Mouse (Mus musculus) hindbrain, embryonic 12.5 days (tissue): ENCODE results near the gene Prex1. TPM values are rescaled to one million over a fixed set of nuclear protein-coding genes. Genes with fewer than 3 reads are reported as not detected.
"Not testable (repeated sequence)": the region's sequence is repeated elsewhere in the genome, so short reads cannot be mapped to it uniquely, and the experiment has no call there.

ENCODE experiments used
- ATAC-seq: fragments of 200-750 bp; cut with Nextera tagmentation; 2 replicates; pipeline ENCODE4 v1.8.0; 2017; ENCODE audit warnings: moderate TSS enrichment; ENCODE audit not compliant: low FRiP score
- H3K27ac ChIP-seq: fragments of 300-500 bp; sonication (generic); 2 replicates; pipeline ENCODE4 v1.5.1; 2016; ENCODE audit warnings: mild to moderate bottlenecking
- H3K27me3 ChIP-seq: fragments of 300-500 bp; sonication (generic); 2 replicates; pipeline ENCODE4 v1.6.1; 2016; ENCODE audit warnings: mild to moderate bottlenecking
- H3K36me3 ChIP-seq: fragments of 300-500 bp; sonication (generic); 2 replicates; pipeline ENCODE4 v1.6.1; 2016; ENCODE audit warnings: mild to moderate bottlenecking
- H3K4me1 ChIP-seq: fragments of 300-500 bp; sonication (generic); 2 replicates; pipeline ENCODE4 v1.6.1; 2016
- H3K4me2 ChIP-seq: fragments of 300-500 bp; sonication (generic); replicated peaks from 2 replicates; pipeline ENCODE4 v1.6.1; 2016; ENCODE audit warnings: mild to moderate bottlenecking
- H3K4me3 ChIP-seq: fragments of 300-500 bp; sonication (generic); 2 replicates; pipeline ENCODE4 v1.5.1; 2016; ENCODE audit warnings: mild to moderate bottlenecking
- H3K9ac ChIP-seq: fragments of 300-500 bp; sonication (generic); 2 replicates; pipeline ENCODE4 v1.6.1; 2016; ENCODE audit warnings: mild to moderate bottlenecking, moderate library complexity
- H3K9me3 ChIP-seq: fragments of 300-500 bp; sonication (generic); replicated peaks from 2 replicates; pipeline ENCODE4 v1.6.1; 2016; ENCODE audit warnings: mild to moderate bottlenecking
- WGBS: fragments of 180-500 bp; shearing (Covaris S2); methylation state at CpG from one replicate; pipeline ENCODE4 v1.1.7; 2016; 5-methylcytosine and 5-hydroxymethylcytosine counted together
- polyA plus RNA-seq: library from polyadenylated mRNA; unstranded; fragments of >200 nt; fragmentation: Nextera tagmentation; extraction: Ambion mirVana; gene quantifications from 2 replicates; pipeline ENCODE4 v1.2.1, GENCODE M21; 2016

The Prex1 gene
- 40.8 and 43.8 TPM in 2 replicates for polyA plus RNA-seq

DNA sequence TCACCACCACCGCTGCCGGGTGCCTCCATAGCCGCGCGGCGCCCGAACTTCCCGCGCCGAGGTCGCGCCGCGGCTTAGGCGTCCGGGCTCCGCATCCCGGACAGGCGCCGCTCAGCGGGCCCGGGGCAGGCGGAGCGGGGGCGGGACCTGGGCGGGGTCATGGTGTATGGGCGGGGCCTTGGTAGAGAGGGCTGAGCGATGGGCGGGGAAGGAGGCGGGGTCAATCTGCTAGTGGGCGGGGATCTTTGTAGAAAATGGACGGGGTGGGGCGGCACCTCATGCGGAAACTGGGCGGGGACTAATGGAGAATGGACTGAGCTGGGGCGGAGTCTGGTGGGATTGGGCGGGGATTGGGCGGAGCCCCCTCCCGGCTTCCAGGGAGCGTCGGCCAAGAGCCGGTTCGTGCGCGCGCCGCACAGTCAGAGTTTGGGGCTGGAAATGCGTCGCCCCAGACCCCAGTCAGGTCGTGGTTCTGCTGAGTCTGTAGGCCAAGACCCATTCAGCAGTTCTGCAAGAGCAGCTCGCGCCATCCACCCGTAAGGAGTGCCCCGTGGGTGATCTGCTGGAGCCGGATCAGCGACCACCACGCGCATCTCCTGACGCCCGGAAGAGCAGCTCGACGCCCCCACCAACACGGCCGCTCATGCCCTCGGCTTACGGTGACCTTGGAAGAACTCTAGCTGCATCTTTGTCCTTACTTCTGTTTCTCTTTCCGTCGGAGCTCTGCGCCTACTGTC is at the start of gene Prex1:
TSS of gene Prex1 (minus strand) at position 143 of the 737 bp plus-strand sequence.
- Histone ChIP-seq H3K9me3 (no peaks in the 10 kb centered on the region), H3K4me1 (peaks cover 44% of the 10 kb centered on the region), H3K27me3 (peaks cover 6% of the 10 kb centered on the region; the same call in 1 of the 2 replicates), H3K27ac (peak within 1 kb of the TSS; percentile 66), H3K9ac (peak within 1 kb of the TSS; percentile 85), H3K36me3 (no peaks in the 10 kb centered on the region), H3K4me3 (peak within 1 kb of the TSS; percentile 60), H3K4me2 (peak within 1 kb of the TSS; percentile 69)
- ATAC-seq = peak; percentile 90
- WGBS = under 1% methylated on average over 68 of the region's 69 CpGs

DNA sequence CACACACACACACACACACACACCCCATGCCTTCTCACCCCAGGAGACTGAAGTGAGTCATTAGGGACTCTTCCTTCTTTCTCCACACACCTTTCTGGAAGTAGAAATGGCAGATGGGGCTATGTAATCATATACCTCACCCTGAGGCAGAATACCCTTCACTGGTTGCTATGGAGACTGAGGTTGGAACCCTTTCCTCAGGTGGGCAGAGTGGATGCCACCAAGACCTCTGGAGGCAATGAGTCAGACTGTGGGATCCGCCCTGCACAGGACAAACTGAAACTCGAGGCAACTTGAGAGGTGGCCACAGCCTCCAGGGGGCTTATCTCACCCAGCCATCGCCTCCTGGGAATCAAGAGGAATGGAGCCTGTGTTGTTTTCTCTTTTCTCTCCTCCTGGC is 44.3 kb upstream of the Prex1 start:
- no peaks in the 10 kb centered on the region; the same call in 1 of the 2 replicates for H3K27me3 ChIP-seq
- no peaks in the 10 kb centered on the region for H3K4me1 ChIP-seq
- 35% methylated on average over 3 of the region's 3 CpGs for WGBS
- H3K4me2 ChIP-seq = no peak overlapping the region
- H3K9ac ChIP-seq = no peak overlapping the region
- no peak overlapping the region for H3K27ac ChIP-seq
- H3K36me3 ChIP-seq = no peaks in the 10 kb centered on the region
- no peak overlapping the region for H3K4me3 ChIP-seq
- H3K9me3 ChIP-seq = no peaks in the 10 kb centered on the region
- ATAC-seq = no peak

DNA sequence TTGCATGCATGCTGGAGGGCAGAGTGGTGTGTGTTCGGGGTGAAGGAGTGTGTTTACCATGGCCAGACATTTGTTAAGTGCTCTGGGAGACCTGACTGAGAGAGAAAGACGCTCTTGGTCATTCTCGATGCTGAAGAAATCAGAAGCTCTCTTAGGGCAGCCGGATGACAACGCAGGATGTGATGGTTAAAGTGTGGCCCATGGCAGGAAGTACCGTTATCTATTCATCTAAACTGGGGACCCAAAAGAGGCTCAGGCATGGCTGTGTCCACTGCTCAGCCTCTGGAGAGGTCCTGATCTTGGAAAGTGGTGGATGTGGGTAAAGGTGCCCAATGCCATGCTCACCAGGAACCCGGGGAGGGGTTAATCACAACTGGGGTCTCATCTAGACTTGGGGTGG is 41.1 kb upstream of the Prex1 start:
- WGBS = 90% methylated on average over 7 of the region's 7 CpGs
- Histone ChIP-seq H3K36me3 (no peaks in the 10 kb centered on the region), H3K9ac (no peak overlapping the region)

DNA sequence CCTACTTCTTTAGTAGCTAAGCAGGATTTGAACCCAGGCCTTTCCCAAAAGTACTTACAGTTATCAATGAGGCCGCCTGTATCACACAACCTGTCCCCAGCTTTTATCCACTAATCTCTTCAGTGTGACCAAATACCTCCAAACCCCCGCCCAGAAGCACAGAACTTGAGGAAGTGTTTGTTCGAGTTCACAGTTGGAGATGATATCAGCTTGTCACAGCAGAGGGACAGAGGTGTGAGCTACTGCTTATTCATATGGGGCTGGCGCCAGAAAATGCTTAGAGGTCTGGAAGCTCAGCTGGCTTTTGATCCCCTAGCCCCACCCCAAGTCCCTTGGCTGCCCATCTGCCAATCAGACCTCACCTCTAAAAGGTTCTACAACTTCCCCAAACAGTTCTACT is 40.6 kb upstream of the Prex1 start:
- ATAC-seq = no peak
- Histone ChIP-seq H3K4me2 (no peak overlapping the region), H3K27me3 (no peaks in the 10 kb centered on the region; the same call in 1 of the 2 replicates), H3K4me3 (no peak overlapping the region), H3K4me1 (no peaks in the 10 kb centered on the region), H3K9ac (no peak overlapping the region), H3K36me3 (no peaks in the 10 kb centered on the region), H3K27ac (no peak overlapping the region), H3K9me3 (no peaks in the 10 kb centered on the region)
- 77% methylated on average over 4 of the region's 4 CpGs for WGBS

More for the DNA sequence above, 41.1 kb upstream of the Prex1 start:
- H3K27ac ChIP-seq = no peak overlapping the region
- H3K27me3 ChIP-seq = no peaks in the 10 kb centered on the region; the same call in 1 of the 2 replicates
- no peak overlapping the region for H3K4me2 ChIP-seq
- no peak overlapping the region for H3K4me3 ChIP-seq
- H3K9me3 ChIP-seq = no peaks in the 10 kb centered on the region
- H3K4me1 ChIP-seq = no peaks in the 10 kb centered on the region
- no peak for ATAC-seq

DNA sequence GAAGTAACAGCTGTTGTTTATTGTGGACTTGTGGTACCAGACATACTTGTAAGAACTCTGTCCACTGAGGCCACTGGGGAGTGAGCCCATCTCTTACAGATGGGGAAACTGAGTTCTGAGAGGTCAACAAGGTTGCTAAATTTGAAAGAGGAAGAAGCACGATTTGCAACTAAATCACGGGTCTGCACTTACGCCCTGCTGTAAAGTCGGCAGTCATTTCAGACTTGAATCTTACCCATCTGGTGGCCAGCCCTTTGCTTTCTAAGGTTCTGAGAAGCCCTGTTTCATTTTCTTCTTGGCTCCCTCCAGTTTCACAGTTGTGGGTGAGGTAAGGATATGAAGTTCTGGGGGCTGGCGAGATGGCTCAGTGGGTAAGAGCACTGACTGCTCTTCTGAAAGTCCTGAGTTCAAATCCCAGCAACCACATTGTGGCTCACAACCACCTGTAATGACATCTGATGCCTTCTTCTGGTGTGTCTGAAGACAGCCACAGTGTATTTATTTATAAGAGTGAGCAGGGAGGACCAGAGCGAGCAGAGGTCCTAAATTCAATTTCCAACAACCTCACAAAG is 37.1 kb upstream of the Prex1 start:
- no peaks in the 10 kb centered on the region for H3K36me3 ChIP-seq
- H3K4me1 ChIP-seq = no peaks in the 10 kb centered on the region
- 91% methylated on average over 6 of the region's 6 CpGs for WGBS
- no peak for ATAC-seq
- no peak overlapping the region for H3K4me2 ChIP-seq
- H3K27ac ChIP-seq = no peak overlapping the region
- H3K4me3 ChIP-seq = no peak overlapping the region
- H3K9me3 ChIP-seq = no peaks in the 10 kb centered on the region
- H3K27me3 ChIP-seq = no peaks in the 10 kb centered on the region
- no peak overlapping the region for H3K9ac ChIP-seq

- WGBS = 55% methylated on average over 14 of the region's 14 CpGs
- not testable (repeated sequence) for H3K9me3 ChIP-seq, H3K36me3 ChIP-seq, H3K27me3 ChIP-seq, H3K9ac ChIP-seq, H3K27ac ChIP-seq, H3K4me3 ChIP-seq, ATAC-seq, H3K4me2 ChIP-seq
- 0 out of 2 replicates have a peak, but pooled peaks cover 11% of the 10 kb centered on the region for H3K4me1 ChIP-seq
Observed at GRCm38 (mm10) chr2:166746261-166746913, 32.8 kb upstream of the Prex1 start.

DNA sequence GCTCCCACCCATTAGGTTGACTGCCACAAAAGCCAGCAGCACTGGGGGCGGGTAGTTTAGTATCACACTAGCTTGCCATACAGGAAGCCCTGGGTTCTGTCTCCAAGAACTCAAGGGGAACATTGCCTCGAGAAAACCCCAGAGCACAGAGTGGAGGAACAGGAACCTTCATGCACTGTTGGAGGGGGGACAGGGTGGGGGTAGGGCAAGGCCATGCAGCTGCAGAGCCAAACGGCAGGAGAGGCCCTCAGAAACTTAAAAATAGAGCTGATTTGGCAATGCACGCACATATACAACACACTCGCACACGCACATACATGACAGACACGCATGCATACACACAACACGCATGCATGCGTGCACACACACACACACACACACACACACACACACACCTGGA is 32.2 kb upstream of the Prex1 start:
- H3K36me3 ChIP-seq = no peaks in the 10 kb centered on the region
- 86% methylated on average over 9 of the region's 9 CpGs for whole genome bisulfite sequencing
- no peaks in the 10 kb centered on the region for H3K9me3 ChIP-seq
- H3K9ac ChIP-seq = no peak overlapping the region
- H3K4me1 ChIP-seq = 0 out of 2 replicates have a peak, but pooled peaks cover 12% of the 10 kb centered on the region
- no peak overlapping the region for H3K4me3 ChIP-seq
- no peak for ATAC-seq
- H3K27ac ChIP-seq = no peak overlapping the region
- no peak overlapping the region for H3K4me2 ChIP-seq
- H3K27me3 ChIP-seq = no peaks in the 10 kb centered on the region; the same call in 1 of the 2 replicates

GRCm38 (mm10) chr2:166744433-166744832 is 30.8 kb upstream of the Prex1 start:
- ATAC-seq = no peak

GRCm38 (mm10) chr2:166743504-166743903 is 29.9 kb upstream of the Prex1 start:
- Histone ChIP-seq H3K27me3 (no peaks in the 10 kb centered on the region; the same call in 1 of the 2 replicates), H3K4me3 (no peak overlapping the region), H3K27ac (no peak overlapping the region), H3K9ac (no peak overlapping the region), H3K4me1 (0 out of 2 replicates have a peak, but pooled peaks cover 12% of the 10 kb centered on the region), H3K4me2 (no peak overlapping the region), H3K36me3 (no peaks in the 10 kb centered on the region), H3K9me3 (no peaks in the 10 kb centered on the region)
- 45% methylated on average over 4 of the region's 4 CpGs for WGBS
- no peak for ATAC-seq

More at GRCm38 (mm10) chr2:166744433-166744832, 30.8 kb upstream of the Prex1 start:
- H3K9ac ChIP-seq = no peak overlapping the region
- 0 out of 2 replicates have a peak, but pooled peaks cover 12% of the 10 kb centered on the region for H3K4me1 ChIP-seq
- H3K27me3 ChIP-seq = no peaks in the 10 kb centered on the region; the same call in 1 of the 2 replicates
- no peak overlapping the region for H3K27ac ChIP-seq
- WGBS = 86% methylated on average over 7 of the region's 7 CpGs
- H3K9me3 ChIP-seq = no peaks in the 10 kb centered on the region
- H3K4me3 ChIP-seq = no peak overlapping the region
- no peaks in the 10 kb centered on the region for H3K36me3 ChIP-seq
- no peak overlapping the region for H3K4me2 ChIP-seq

- Histone ChIP-seq H3K4me1 (0 out of 2 replicates have a peak, but pooled peaks cover 12% of the 10 kb centered on the region), H3K9ac (no peak overlapping the region), H3K36me3 (no peaks in the 10 kb centered on the region), H3K4me2 (no peak overlapping the region), H3K4me3 (no peak overlapping the region), H3K27ac (no peak overlapping the region), H3K9me3 (no peaks in the 10 kb centered on the region), H3K27me3 (no peaks in the 10 kb centered on the region; the same call in 1 of the 2 replicates)
- 86% methylated on average over 6 of the region's 6 CpGs for WGBS
- ATAC-seq = no peak
Observed at GRCm38 (mm10) chr2:166741445-166741844, 27.8 kb upstream of the Prex1 start.

DNA sequence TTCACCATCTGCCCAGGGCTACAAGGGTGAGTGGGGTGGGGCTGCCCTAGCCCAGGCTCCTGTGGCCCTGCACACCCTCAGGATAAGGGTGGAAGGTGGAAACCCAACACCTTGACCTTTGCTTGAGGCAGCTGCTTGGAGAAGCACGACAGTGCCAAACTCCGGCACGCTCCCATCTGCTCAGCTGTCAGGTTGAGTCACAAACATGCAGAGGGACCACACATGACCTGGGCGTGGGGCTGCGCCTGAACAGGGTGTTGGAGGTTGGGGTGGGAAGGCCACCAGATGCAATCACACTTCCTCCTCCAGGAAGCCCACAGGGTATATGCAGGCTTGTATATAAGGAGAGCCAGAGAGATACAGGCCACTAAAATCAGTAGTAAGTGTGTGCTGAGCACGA is 26.8 kb upstream of the Prex1 start:
- Histone ChIP-seq H3K27ac (no peak overlapping the region), H3K36me3 (no peaks in the 10 kb centered on the region), H3K4me2 (no peak overlapping the region), H3K9me3 (no peaks in the 10 kb centered on the region), H3K4me1 (peaks cover 15% of the 10 kb centered on the region; the same call in 1 of the 2 replicates), H3K4me3 (no peak overlapping the region), H3K27me3 (no peaks in the 10 kb centered on the region; the same call in 1 of the 2 replicates), H3K9ac (no peak overlapping the region)
- no peak for ATAC-seq
- 65% methylated on average over 6 of the region's 6 CpGs for WGBS

DNA sequence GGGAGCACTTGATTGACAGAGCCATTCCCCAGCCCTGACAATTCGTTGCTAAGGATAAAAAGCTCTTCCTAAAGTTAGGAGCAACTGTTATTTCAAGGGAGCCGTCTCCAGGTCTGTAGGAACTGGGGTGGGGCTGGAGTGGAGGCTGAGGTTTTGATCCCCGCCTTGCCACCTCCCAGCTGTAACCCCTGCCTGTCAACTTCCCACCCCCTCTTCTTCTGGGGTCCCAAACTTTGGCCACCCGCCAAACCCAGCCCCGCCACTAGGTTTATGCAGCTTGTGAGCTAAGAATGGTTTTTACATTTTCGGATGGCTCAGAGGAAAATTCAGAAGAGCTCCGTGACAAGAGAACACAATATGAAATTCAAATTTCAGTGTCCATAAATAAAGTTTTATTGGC is 23.7 kb upstream of the Prex1 start:
- 65% methylated on average over 7 of the region's 7 CpGs for WGBS
- no peak for ATAC-seq
- H3K27ac ChIP-seq = no peak overlapping the region
- peaks cover 8% of the 10 kb centered on the region; the same call in 1 of the 2 replicates for H3K4me1 ChIP-seq
- H3K4me3 ChIP-seq = no peak overlapping the region
- H3K36me3 ChIP-seq = no peaks in the 10 kb centered on the region
- H3K9ac ChIP-seq = no peak overlapping the region
- H3K27me3 ChIP-seq = no peaks in the 10 kb centered on the region; the same call in 1 of the 2 replicates
- H3K4me2 ChIP-seq = no peak overlapping the region
- H3K9me3 ChIP-seq = no peaks in the 10 kb centered on the region
